Mouse (Mus musculus) inflammation-experienced regulatory T-cells, adult 6 months (primary cell): ENCODE measurements at regions not wholly inside any gene's neighbourhood (a gene's known extent, or its start where the extent isn't known, plus 50 kb on each side); places are given as distances from the start of the nearest gene placed in this dataset.
"Not testable (repeated sequence)": the region's sequence is repeated elsewhere in the genome, so short reads cannot be mapped to it uniquely, and the experiment has no call there.

Source experiments
- ATAC-seq: one replicate; pipeline ENCODE4 v1.8.0; 2017

DNA sequence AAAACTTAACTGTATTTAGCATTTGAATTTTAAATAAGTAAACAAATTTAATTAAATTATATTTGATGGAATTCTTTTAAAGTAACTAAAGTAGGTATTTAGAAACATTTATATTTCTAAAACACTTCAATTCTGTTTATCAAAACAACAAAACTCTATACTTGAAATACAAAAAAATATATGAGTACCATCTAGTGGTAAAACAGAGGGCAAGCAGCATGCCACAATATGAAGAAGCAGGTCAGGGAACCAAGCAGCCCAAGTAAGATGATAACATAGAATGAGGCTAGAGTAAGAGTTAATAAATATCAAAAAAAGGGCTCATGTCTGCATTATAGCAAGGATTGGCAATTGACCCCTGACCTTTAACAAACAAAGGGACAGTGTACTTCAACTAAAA, 639.7 kb downstream of the Cdh10 start:
- ATAC-seq, result no peak

- peak; percentile 46 for ATAC-seq
These were observed 654.8 kb downstream of the Cdh10 start for GRCm38 (mm10) chr15:19473521-19473920.

DNA sequence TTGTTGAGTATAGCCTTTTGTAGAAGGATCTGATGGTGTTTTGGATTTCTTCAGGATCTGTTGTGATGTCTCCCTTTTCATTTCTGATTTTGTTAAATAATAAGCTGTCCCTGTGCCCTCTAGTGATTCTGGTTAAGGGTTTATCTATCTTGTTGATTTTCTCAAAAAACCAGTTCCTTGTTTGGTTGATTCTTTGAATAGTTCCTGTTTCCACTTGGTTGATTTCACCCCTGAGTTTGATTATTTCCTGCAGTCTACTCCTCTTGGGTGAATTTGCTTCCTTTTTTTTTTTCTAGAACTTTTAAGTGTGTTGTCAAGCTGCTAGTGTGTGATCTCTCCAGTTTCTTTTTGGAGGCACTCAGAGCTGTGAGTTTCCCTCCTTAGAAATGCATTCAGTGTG, 674.8 kb downstream of the Cdh10 start:
- not testable (repeated sequence) for ATAC-seq

- ATAC-seq, result no peak
These were observed 700.6 kb downstream of the Cdh10 start for GRCm38 (mm10) chr15:19519377-19519776.

DNA sequence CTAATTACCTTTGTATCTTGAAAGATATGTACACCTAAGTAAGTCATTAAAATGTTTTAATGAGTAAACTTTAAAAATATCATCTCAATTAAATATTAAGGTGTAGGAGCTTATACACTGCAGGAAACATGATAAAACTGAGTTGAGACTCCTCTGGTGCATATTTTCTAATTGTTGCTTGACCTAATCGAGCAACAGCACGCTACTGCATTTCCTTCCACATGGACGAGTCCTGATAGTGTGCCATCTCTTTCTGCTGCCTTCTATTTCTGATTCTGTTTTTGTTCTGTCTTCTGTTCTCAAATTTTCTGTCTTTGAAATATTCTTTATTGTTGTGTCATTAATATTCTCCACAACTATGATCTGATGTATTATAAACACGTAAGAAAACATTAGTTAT, 721.9 kb downstream of the Cdh10 start:
- no peak for ATAC-seq

DNA sequence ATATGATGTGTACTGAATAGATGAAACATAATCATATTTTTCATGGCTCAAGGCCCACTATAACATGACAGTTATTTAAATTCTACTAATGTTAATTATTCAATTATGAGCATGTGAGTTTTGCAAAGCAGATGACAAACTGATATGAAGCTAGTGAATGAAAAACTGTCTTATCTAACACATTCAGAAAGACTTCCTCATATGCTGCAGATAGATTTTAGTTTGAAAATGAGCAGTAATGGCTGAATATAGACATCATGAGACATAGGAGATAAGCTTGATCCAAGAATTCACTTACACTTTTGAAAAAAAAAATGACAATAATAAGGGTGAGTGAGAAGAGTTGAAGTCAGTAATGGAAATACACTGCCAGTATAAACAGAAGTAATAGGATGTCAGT, 731.0 kb downstream of the Cdh10 start:
- no peak for ATAC-seq

DNA sequence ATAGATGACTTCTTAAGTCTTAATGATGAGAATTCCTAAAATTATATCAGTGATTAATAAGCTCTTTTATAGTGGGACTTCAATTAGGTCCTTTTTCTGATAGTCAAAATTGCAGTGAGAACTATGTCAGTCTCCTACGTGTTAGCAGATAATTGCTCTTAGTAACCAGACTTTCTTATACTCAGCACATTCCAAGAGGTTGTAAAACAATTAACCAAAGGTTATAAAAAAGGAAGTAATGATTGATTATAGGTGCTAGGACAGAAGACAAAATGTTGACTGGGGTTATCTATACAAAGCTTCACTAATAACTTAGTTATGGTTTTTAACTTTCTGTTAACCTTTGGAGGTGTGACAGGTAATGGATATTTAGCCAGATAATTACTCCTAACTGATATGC, 766.0 kb downstream of the Cdh10 start:
- ATAC-seq, result no peak

DNA sequence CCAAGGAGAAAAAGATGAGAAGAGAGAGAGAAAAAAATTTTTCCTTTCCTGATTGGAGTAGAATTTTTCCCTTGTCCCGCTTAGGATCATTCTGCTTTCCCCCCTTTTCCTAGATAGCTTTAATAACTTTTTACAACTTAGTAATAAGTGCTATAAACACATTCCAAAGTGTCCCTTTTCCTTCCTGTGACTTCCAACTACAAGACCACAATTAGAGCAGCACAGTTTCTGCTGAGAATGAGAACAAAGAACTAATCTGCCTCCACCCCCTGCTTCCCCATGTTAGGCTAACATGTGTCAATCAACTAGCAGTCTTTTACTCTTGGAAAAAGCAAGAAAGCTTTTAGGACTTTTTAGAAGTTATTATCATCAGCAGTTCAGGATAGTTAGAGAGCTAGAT, 766.5 kb downstream of the Cdh10 start:
- no peak for ATAC-seq

- ATAC-seq, result no peak
These were observed 775.0 kb downstream of the Cdh10 start for GRCm38 (mm10) chr15:19593746-19594145.

- ATAC-seq, result not testable (repeated sequence)
These were observed 803.6 kb downstream of the Cdh10 start for GRCm38 (mm10) chr15:19622367-19622766.

DNA sequence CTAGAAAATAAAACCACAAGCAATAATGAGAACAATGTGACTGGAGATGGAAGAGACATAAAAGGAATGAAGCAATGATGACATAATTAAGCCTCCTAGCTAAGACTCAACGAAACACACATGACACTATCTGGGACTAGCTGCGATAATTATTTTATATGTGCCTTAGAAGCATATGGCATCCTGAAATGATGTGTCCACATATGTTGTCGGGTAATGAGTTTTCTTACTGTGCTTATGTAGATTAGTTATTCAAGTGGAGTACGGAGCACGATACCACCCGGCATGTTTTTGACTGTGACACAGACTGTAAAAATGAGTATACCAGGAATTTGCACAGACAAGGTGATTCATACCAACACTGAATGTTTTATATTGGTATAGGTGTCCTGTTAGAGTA, 781.7 kb upstream of the Cdh12 start:
- ATAC-seq, result no peak

DNA sequence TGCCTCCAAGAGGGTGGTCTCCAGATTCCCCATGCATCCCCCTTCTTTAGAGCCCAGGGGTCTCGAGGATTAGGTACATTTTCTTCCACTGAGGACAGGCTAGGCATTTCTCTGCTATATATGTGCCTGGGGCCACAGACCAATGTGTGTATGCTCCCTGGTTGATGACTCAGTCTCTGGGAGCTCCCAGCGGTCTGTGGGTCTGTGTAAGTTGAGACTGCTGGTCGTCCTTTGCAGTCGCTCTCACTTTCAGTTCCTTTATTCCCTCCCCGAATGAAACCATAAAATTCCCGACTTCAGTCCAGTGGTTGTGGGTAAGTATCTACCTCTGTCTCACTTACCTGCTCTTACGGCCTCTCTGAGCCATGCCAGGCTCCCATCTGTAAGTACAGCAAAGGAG, 773.5 kb upstream of the Cdh12 start:
- no peak for ATAC-seq

DNA sequence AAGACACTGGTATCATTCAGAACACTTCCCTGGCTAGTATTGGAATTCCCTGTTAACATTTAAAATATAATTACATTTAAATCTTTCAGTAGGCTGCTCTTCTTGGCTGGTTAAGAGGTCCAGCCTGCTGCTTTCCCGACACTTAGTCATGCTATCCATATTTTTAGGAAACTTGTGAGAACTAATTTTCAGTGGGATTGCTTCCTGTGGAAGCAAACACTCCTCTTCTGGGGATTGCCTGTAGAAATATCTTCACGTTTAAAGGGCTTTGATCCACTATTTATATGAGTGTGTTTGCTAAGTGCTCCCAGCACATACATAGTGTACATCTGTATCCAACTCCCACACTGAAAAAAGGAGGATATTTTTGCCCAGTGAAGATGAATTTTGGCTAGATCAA, 761.8 kb upstream of the Cdh12 start:
- ATAC-seq, result no peak

- ATAC-seq, result no peak
These were observed 737.3 kb upstream of the Cdh12 start for GRCm38 (mm10) chr15:19711764-19712163.
